Mouse (Mus musculus) ES-Bruce4 (cell line): ENCODE data around the gene Mgst2. TPM values are rescaled to one million over a fixed set of nuclear protein-coding genes. Genes with fewer than 3 reads are reported as not detected.

Source experiments
- H3K27ac ChIP-seq: 2 replicates; pipeline ENCODE4 v1.5.1; 2012; ENCODE audit warnings: low read length, inconsistent platforms; ENCODE audit not compliant: insufficient read depth
- H3K27me3 ChIP-seq: 2 replicates; pipeline ENCODE4 v1.6.1; 2012; ENCODE audit warnings: mild to moderate bottlenecking, low read length, inconsistent platforms; ENCODE audit not compliant: control insufficient read depth, poor library complexity, insufficient read depth, severe bottlenecking
- H3K36me3 ChIP-seq: 2 replicates; pipeline ENCODE4 v1.6.1; 2012; ENCODE audit warnings: inconsistent platforms, mild to moderate bottlenecking, low read length, moderate library complexity; ENCODE audit not compliant: control insufficient read depth, poor library complexity, insufficient read depth, severe bottlenecking
- H3K4me1 ChIP-seq: one replicate; pipeline ENCODE4 v1.8.1; 2011; ENCODE audit warnings: low read length; ENCODE audit not compliant: control insufficient read depth, insufficient read depth
- H3K4me3 ChIP-seq: 2 replicates; pipeline ENCODE4 v1.5.1; 2011; ENCODE audit warnings: low read depth, mild to moderate bottlenecking, low read length
- H3K9ac ChIP-seq: 2 replicates; pipeline ENCODE4 v1.6.1; 2012; ENCODE audit warnings: low read depth, mild to moderate bottlenecking, inconsistent platforms; ENCODE audit not compliant: poor library complexity, severe bottlenecking
- H3K9me3 ChIP-seq: replicated peaks from 2 replicates; pipeline ENCODE4 v1.6.1; 2012; ENCODE audit warnings: mild to moderate bottlenecking, low read length, inconsistent platforms; ENCODE audit not compliant: control insufficient read depth, poor library complexity, insufficient read depth, severe bottlenecking
- CTCF ChIP-seq: IDR thresholded peaks from one replicate; pipeline ENCODE4 v1.8.1; 2011; ENCODE audit warnings: low read depth, low read length
- EP300 ChIP-seq: IDR thresholded peaks from 2 replicates; pipeline ENCODE4 v1.6.1; 2011; ENCODE audit warnings: low read depth, low read length; ENCODE audit not compliant: insufficient read depth
- POLR2A ChIP-seq: IDR thresholded peaks from one replicate; pipeline ENCODE4 v1.8.1; 2011; ENCODE audit warnings: low read length; ENCODE audit not compliant: insufficient read depth
- polyA plus RNA-seq: library from polyadenylated mRNA; stranded (reverse); fragments of >200 nt; gene quantifications from 2 replicates; pipeline ENCODE4 v1.2.4, GENCODE M21; 2011; ENCODE audit warnings: low read depth; ENCODE audit not compliant: missing spikeins, insufficient read depth, insufficient read length

Mgst2 gene
- polyA plus RNA-seq, 1 experiment = 1.3 TPM

GRCm38 (mm10) chr3:51628977-51629376 lies 31.2 kb upstream of the Mgst2 start:
- Histone ChIP-seq H3K4me1 (no peaks in the 10 kb centered on the region), H3K36me3 (no peaks in the 10 kb centered on the region), H3K9me3 (0 out of 2 replicates have a peak, but pooled peaks cover 4% of the 10 kb centered on the region), H3K27ac (no peak overlapping the region), H3K9ac (no peak overlapping the region), H3K4me3 (no peak overlapping the region), H3K27me3 (no peaks in the 10 kb centered on the region)
- TF ChIP-seq POLR2A = no peak
- TF ChIP-seq CTCF = no peak
- TF ChIP-seq EP300 = no peak

DNA sequence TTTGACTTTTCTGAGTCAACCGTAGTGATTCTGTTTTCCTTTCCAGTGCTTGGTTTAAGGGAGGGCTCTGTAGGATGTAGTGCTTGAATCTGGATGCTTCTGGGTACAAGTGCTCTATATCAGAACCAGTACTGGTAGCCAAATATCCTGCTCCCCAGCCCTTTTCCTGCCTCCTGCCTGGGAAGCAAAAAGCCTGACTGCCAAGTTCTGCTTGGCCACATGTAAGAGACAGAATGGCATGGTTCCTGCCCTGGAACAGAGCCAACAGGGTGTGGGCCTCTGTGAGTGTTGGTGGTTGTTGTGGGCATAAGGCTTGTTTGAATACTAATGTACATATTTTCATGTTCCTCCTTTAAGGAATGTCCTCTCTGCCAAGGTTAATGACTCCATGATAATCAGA lies 29.4 kb upstream of the Mgst2 start:
- Histone ChIP-seq H3K36me3 (no peaks in the 10 kb centered on the region), H3K4me1 (no peaks in the 10 kb centered on the region), H3K9ac (no peak overlapping the region), H3K27me3 (no peaks in the 10 kb centered on the region), H3K9me3 (0 out of 2 replicates have a peak, but pooled peaks cover 4% of the 10 kb centered on the region), H3K27ac (no peak overlapping the region), H3K4me3 (no peak overlapping the region)
- TF ChIP-seq CTCF (no peak), POLR2A (no peak), EP300 (no peak)

DNA sequence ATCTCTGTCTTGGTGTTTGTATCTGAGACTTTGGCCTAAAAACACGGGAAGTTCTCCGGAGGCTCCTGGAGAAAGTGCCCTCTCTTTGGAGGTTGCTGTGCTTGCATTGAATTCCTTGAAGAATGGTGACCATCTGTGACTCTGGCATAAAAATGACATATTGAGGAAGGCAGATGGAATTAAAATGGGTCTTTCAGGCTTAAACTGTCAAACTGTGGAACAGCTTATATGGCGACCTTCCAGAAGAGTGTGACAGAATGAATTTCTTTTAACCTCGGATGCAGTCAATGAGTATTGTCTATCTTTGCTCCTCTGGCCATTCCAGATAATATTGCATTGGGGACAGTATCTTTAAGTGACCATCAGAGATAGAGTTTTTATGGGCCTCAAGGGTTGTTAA lies 28.2 kb upstream of the Mgst2 start:
- TF ChIP-seq EP300 = no peak
- Histone ChIP-seq H3K4me1 (no peaks in the 10 kb centered on the region), H3K27ac (no peak overlapping the region), H3K9ac (no peak overlapping the region), H3K27me3 (no peaks in the 10 kb centered on the region), H3K9me3 (0 out of 2 replicates have a peak, but pooled peaks cover 4% of the 10 kb centered on the region), H3K36me3 (no peaks in the 10 kb centered on the region), H3K4me3 (no peak overlapping the region)

DNA sequence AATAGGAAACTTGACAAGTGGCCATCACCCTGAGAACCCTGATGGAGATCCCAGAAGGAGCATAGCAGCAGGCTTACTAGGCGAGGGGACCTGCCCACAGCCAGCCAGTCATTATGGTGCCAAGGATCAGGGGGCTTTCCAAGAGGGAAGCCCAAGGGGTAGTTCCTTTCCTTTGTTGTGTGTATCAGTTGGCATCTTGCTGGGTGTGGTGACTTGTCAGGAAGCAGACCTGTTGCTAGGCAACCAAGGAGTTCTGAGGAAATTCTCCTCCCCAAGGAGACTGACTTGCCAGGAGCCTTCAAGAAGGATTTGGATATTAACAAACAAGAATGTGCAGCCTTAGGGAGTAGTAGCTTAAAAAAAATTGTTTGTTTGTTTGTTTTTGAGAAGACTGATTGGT lies 25.7 kb upstream of the Mgst2 start:
- TF ChIP-seq EP300 (no peak), POLR2A (no peak), CTCF (no peak)
- Histone ChIP-seq H3K9me3 (0 out of 2 replicates have a peak, but pooled peaks cover 4% of the 10 kb centered on the region), H3K9ac (no peak overlapping the region), H3K27ac (no peak overlapping the region), H3K4me1 (no peaks in the 10 kb centered on the region), H3K4me3 (no peak overlapping the region), H3K36me3 (no peaks in the 10 kb centered on the region), H3K27me3 (no peaks in the 10 kb centered on the region)

GRCm38 (mm10) chr3:51635960-51636359 lies 24.2 kb upstream of the Mgst2 start:
- Histone ChIP-seq H3K4me1 (no peaks in the 10 kb centered on the region), H3K27ac (no peak overlapping the region), H3K36me3 (no peaks in the 10 kb centered on the region), H3K9me3 (0 out of 2 replicates have a peak, but pooled peaks cover 4% of the 10 kb centered on the region), H3K9ac (no peak overlapping the region), H3K27me3 (no peaks in the 10 kb centered on the region), H3K4me3 (no peak overlapping the region)
- no peak for TF ChIP-seq EP300
- no peak for TF ChIP-seq CTCF
- TF ChIP-seq POLR2A = no peak

DNA sequence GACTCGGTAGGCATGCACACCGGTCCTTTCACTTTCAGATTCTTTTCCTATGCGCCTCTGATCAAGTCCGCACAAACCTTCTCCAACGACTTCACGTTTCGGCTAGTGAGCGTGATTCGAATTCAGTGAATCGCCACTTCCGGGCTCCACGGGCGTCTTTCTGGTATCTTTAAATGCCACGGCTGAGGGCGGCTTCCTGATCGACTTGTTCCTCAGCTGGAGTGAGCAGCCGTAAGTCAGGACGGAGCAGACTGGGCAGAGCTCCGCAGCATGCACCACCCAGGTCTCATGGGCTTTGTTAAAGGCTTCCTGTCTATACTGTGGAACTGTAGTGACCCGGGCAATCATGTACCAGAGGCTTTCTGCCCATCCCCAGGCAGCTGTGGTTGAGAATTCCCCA lies 23.5 kb upstream of the Mgst2 start:
- H3K4me3 ChIP-seq = no peak overlapping the region
- H3K9me3 ChIP-seq = 0 out of 2 replicates have a peak, but pooled peaks cover 4% of the 10 kb centered on the region
- H3K27ac ChIP-seq = no peak overlapping the region
- H3K9ac ChIP-seq = no peak overlapping the region
- H3K27me3 ChIP-seq = no peaks in the 10 kb centered on the region
- TF ChIP-seq POLR2A (no peak), CTCF (no peak), EP300 (no peak)
- no peaks in the 10 kb centered on the region for H3K36me3 ChIP-seq
- no peaks in the 10 kb centered on the region for H3K4me1 ChIP-seq
